Mouse (Mus musculus) E14TG2a.4 (cell line): ENCODE measurements around the gene Ccl22.

Experiments used
- CTCF ChIP-seq: conservative IDR thresholded peaks from 2 replicates; pipeline ENCODE4 v1.5.1; 2014; ENCODE audit warnings: low read length
- NANOG ChIP-seq: IDR thresholded peaks from 2 replicates; pipeline ENCODE4 v1.6.1; 2014; ENCODE audit warnings: borderline replicate concordance, low read length, mixed read lengths
- POU5F1 ChIP-seq: IDR thresholded peaks from 2 replicates; pipeline ENCODE4 v1.6.1; 2014; ENCODE audit warnings: low read length, borderline replicate concordance

DNA sequence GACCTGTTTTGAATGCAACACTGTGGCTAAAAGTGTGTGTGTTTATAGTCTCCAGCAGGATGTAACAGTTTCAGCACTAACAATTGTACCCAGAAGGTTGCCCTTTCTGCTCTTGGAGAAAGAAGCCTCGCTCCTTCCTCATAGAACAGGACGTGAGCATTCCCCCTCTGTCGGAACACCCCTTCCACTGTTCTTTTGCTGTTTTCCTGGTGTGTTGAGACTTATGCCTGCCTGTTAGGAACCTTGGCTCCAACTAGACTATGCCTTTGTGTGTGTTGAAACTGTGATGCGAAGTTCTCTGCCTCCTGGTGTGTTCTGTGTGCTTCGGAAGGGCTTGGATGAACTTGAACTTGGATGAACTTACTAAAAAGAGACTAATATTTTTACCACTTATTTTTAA, 19.4 kb upstream of the Ccl22 start:
- no peak for TF ChIP-seq CTCF
- TF ChIP-seq NANOG: no peak
- TF ChIP-seq POU5F1: no peak
